Mouse (Mus musculus) neutrophil, adult 59 days (primary cell): ENCODE results near the gene Tgoln1. TPM values are rescaled to one million over a fixed set of nuclear protein-coding genes. Genes with fewer than 3 reads are reported as not detected.

Source experiments
- total RNA-seq, 2 experiments: library from RNA; stranded (reverse); gene quantifications; 1 replicate in 1 of 2; 2 replicates in 1 of 2; pipeline ENCODE4 v1.2.4; 2023

Tgoln1 gene
- total RNA-seq, result 10 to 100 TPM; 93.4 to 96.6 TPM

DNA sequence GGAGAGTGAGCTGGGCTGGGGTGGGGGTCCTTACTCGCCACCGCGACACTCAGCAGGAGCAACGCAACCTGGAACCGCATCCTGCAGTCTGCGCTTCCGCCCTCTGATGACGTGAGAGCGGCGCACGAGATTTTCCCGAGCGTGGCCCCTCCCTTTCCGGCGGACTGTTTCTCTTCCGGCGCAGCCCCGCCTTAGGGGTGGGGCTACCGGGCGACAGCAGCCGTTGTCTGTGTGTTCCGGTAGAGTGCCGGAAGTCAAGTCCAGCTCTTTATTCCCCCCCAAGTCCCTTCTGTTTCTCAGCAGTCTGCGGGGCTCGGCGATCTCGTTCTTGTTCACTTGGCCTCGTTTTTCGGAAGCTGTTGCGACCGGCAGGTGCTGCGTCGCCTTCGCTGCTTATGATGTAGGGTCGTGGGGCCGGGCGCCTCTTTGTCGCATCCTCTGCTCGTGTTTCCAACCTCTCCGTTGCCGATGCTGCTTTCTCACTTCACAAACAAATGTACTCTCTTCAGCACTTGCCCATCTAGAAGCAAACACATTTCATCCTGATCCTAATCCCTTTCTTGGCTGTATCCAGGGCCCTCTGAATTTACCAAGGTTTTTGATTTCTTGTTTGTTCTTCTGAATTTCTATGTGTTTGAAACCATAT, at the start of gene Tgoln1:
TSS of gene Tgoln1 (minus strand) at position 358 of the 646 bp plus-strand sequence.

GRCm38 (mm10) chr6:72597956-72598753, 18.6 kb downstream of the Tgoln1 start, which contains the start of the genes Elmod3 and Retsat:
TSS of gene Elmod3 (minus strand) at chr6:72598413.
TSS of gene Retsat (plus strand) at chr6:72598475.

Other genes with a start within 250 kb of the Tgoln1 start
- gene Vamp5, start 236.5 kb downstream of the Tgoln1 start, total RNA-seq, result 10 to 100 TPM; 33.8 to 48.2 TPM
- gene Vamp8, start 226.3 kb downstream of the Tgoln1 start, total RNA-seq, result 100 to 1,000 TPM; 204 to 207 TPM
- 1 to 10 TPM; 5.2 to 9.4 TPM for gene Ggcx, start 202.7 kb downstream of the Tgoln1 start, total RNA-seq
- gene Mat2a, start 177.4 kb downstream of the Tgoln1 start, total RNA-seq, result 10 to 100 TPM; 95.0 to 97.2 TPM
- not detected for gene Sh2d6, start 95.3 kb downstream of the Tgoln1 start, total RNA-seq
- 100 to 1,000 TPM; 319 to 351 TPM for gene Capg, start 72.6 kb downstream of the Tgoln1 start, total RNA-seq
- 1 to 10 TPM; 5.4 to 6.1 TPM for gene Elmod3, start 18.6 kb downstream of the Tgoln1 start, total RNA-seq
- 10 to 100 TPM; 16.2 to 18.3 TPM for gene Retsat, start 18.5 kb downstream of the Tgoln1 start, total RNA-seq
- under 1 TPM; 0.13 to 0.33 TPM for gene Tcf7l1, start 172.3 kb upstream of the Tgoln1 start, total RNA-seq